Mouse (Mus musculus) cerebellum, adult 18-20 months (tissue): ENCODE measurements around the gene Adamts3.

ENCODE experiments used
- DNase-seq, 2 experiments: peaks; one replicate each; pipeline ENCODE4 v3.0.0; 2021

The Adamts3 gene

GRCm38 (mm10) chr5:89814552-89814951, 68.6 kb downstream of the Adamts3 start:
- no peak for DNase-seq

GRCm38 (mm10) chr5:89800181-89800816, 82.8 kb downstream of the Adamts3 start:
- no peak for DNase-seq

GRCm38 (mm10) chr5:89793706-89794105, 89.4 kb downstream of the Adamts3 start:
- no peak for DNase-seq

GRCm38 (mm10) chr5:89784635-89785034, 98.5 kb downstream of the Adamts3 start:
- DNase-seq: no peak

- no peak for DNase-seq
These were observed 103.3 kb downstream of the Adamts3 start for GRCm38 (mm10) chr5:89779823-89780222.

GRCm38 (mm10) chr5:89778610-89779009, 104.5 kb downstream of the Adamts3 start:
- peak; percentile 5 to 7 for DNase-seq

GRCm38 (mm10) chr5:89777411-89777810, 105.7 kb downstream of the Adamts3 start:
- DNase-seq: no peak

GRCm38 (mm10) chr5:89770655-89771355, 112.3 kb downstream of the Adamts3 start:
- no peak for DNase-seq

GRCm38 (mm10) chr5:89763189-89764187, 119.6 kb downstream of the Adamts3 start:
- no peak for DNase-seq

- DNase-seq: no peak
These were observed 122.8 kb downstream of the Adamts3 start for GRCm38 (mm10) chr5:89760368-89760767.

- DNase-seq: no peak
These were observed 131.3 kb downstream of the Adamts3 start for GRCm38 (mm10) chr5:89751836-89752235.

- no peak for DNase-seq
These were observed 134.8 kb downstream of the Adamts3 start for GRCm38 (mm10) chr5:89748185-89748884.

- DNase-seq: no peak
These were observed 135.9 kb downstream of the Adamts3 start for GRCm38 (mm10) chr5:89747149-89747659.

- no peak for DNase-seq
These were observed 138.0 kb downstream of the Adamts3 start for GRCm38 (mm10) chr5:89745112-89745511.

GRCm38 (mm10) chr5:89734759-89735158, 148.4 kb downstream of the Adamts3 start:
- DNase-seq: no peak

- no peak for DNase-seq
These were observed 152.7 kb downstream of the Adamts3 start for GRCm38 (mm10) chr5:89730411-89730810.

GRCm38 (mm10) chr5:89728117-89728516, 155.0 kb downstream of the Adamts3 start:
- DNase-seq: no peak

GRCm38 (mm10) chr5:89727497-89728057, 155.6 kb downstream of the Adamts3 start:
- no peak for DNase-seq

GRCm38 (mm10) chr5:89714552-89714951, 168.6 kb downstream of the Adamts3 start:
- DNase-seq: peak in 1 of 2 experiments; percentile 18

- no peak for DNase-seq
These were observed 171.8 kb downstream of the Adamts3 start for GRCm38 (mm10) chr5:89711116-89711859.

GRCm38 (mm10) chr5:89709459-89709858, 173.7 kb downstream of the Adamts3 start:
- no peak for DNase-seq
